Mouse (Mus musculus): ENCODE data around the gene Morc4.

Morc4 gene

GRCm38 (mm10) chrX:139870938-139871791, at the start of gene Morc4:
Morc4 (minus strand) TSS chrX:139871677.
- peak in 1 of 2 experiments; percentile 2 for DNase-seq (ENCODE audit: low spot score in 2 of 2)

GRCm38 (mm10) chrX:139920572-139920971, 49.1 kb upstream of the Morc4 start:
- DNase-seq (ENCODE audit: low spot score in 2 of 2): no peak

- DNase-seq (ENCODE audit: low spot score in 2 of 2): no peak
These were observed 19.9 kb upstream of the Morc4 start for GRCm38 (mm10) chrX:139891387-139891786.

GRCm38 (mm10) chrX:139883221-139883620, 11.7 kb upstream of the Morc4 start:
- DNase-seq (ENCODE audit: low spot score in 2 of 2): no peak

GRCm38 (mm10) chrX:139877936-139878335, 6.5 kb upstream of the Morc4 start:
- DNase-seq (ENCODE audit: low spot score in 2 of 2): no peak

GRCm38 (mm10) chrX:139877105-139877504, 5.6 kb upstream of the Morc4 start:
- no peak for DNase-seq (ENCODE audit: low spot score in 2 of 2)

GRCm38 (mm10) chrX:139870300-139870711, 1.2 kb downstream of the Morc4 start:
- DNase-seq (ENCODE audit: low spot score in 2 of 2): no peak

GRCm38 (mm10) chrX:139859402-139859801, 12.1 kb downstream of the Morc4 start:
- DNase-seq (ENCODE audit: low spot score in 2 of 2): no peak

GRCm38 (mm10) chrX:139854795-139855194, 16.7 kb downstream of the Morc4 start:
- no peak for DNase-seq (ENCODE audit: low spot score in 2 of 2)

- DNase-seq (ENCODE audit: low spot score in 2 of 2): no peak
These were observed 30.4 kb downstream of the Morc4 start for GRCm38 (mm10) chrX:139841091-139841490.

GRCm38 (mm10) chrX:139839057-139839456, 32.4 kb downstream of the Morc4 start:
- DNase-seq (ENCODE audit: low spot score in 2 of 2): no peak

GRCm38 (mm10) chrX:139832464-139832863, 39.0 kb downstream of the Morc4 start:
- no peak for DNase-seq (ENCODE audit: low spot score in 2 of 2)

- DNase-seq (ENCODE audit: low spot score in 2 of 2): no peak
These were observed 42.9 kb downstream of the Morc4 start for GRCm38 (mm10) chrX:139828363-139829092.

GRCm38 (mm10) chrX:139826926-139827325, 44.6 kb downstream of the Morc4 start:
- DNase-seq (ENCODE audit: low spot score in 2 of 2): no peak

- no peak for DNase-seq (ENCODE audit: low spot score in 2 of 2)
These were observed 46.1 kb downstream of the Morc4 start for GRCm38 (mm10) chrX:139825402-139825801.

GRCm38 (mm10) chrX:139815201-139815600, 56.3 kb downstream of the Morc4 start:
- no peak for DNase-seq (ENCODE audit: low spot score in 2 of 2)

GRCm38 (mm10) chrX:139814018-139814635, 57.4 kb downstream of the Morc4 start:
- no peak for DNase-seq (ENCODE audit: low spot score in 2 of 2)

GRCm38 (mm10) chrX:139813299-139814002, 58.0 kb downstream of the Morc4 start:
- DNase-seq (ENCODE audit: low spot score in 2 of 2): no peak

GRCm38 (mm10) chrX:139812636-139813298, 58.7 kb downstream of the Morc4 start:
- DNase-seq (ENCODE audit: low spot score in 2 of 2): no peak

GRCm38 (mm10) chrX:139808501-139808900, 63.0 kb downstream of the Morc4 start:
- DNase-seq (ENCODE audit: low spot score in 2 of 2): no peak

GRCm38 (mm10) chrX:139808085-139808484, 63.4 kb downstream of the Morc4 start:
- no peak for DNase-seq (ENCODE audit: low spot score in 2 of 2)
